Mouse (Mus musculus): ENCODE data around the gene Fam13c. TPM values are rescaled to one million over a fixed set of nuclear protein-coding genes. Genes with fewer than 3 reads are reported as not detected.
"Not testable (repeated sequence)": the region's sequence is repeated elsewhere in the genome, so short reads cannot be mapped to it uniquely, and the experiment has no call there.

The Fam13c gene
- polyA plus RNA-seq, 1 experiment from 2014 or later: 12.8 TPM

DNA sequence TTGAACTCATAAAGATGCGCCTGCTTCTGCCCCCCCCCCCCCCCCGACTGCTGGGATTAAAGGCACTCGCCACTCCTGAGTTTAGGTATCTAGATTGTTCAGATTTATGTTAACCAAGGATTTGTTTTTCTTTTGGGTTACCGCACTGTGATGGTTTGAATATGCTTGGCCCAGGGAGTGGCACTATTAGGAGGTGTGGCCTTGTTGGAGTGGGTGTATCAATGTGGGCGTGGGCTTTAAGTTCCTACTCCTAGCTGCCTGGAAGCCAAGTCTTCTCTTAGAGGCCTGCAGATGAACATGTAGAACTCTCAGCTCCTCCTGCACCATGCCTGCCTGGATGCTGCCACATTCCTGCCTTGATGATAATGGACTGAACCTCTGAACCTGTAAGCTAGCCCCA lies 6.5 kb upstream of the Fam13c start:
- not testable (repeated sequence) for H3K27ac ChIP-seq; ATAC-seq (ENCODE audit: insufficient number of reproducible peaks, insufficient read depth, low FRiP score, low TSS enrichment); H3K36me3 ChIP-seq; H3K9me3 ChIP-seq; H3K9ac ChIP-seq; H3K4me2 ChIP-seq (replicated peaks); H3K4me1 ChIP-seq; H3K27me3 ChIP-seq; H3K4me3 ChIP-seq
- WGBS: 94% methylated on average over 5 of the region's 5 CpGs

DNA sequence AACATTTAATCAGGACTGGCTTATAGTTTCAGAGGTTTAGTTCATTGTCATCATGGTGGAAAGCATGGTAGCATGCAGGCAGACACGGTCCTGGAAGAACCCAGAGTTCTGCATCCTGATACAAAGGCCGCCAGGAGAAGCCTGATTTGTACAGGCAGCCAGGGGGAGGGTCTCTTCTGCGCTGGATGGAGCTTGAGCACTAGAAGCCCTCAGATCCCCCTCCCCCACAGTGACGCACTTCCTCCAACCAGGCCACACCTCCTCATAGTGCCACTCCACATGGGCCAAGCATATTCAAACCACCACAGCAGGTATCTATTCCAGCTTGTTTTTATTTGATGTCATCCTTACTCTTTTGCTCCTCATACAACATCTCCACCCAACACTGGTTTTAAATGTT lies 3.6 kb upstream of the Fam13c start:
- no peak for ATAC-seq (ENCODE audit: insufficient number of reproducible peaks, insufficient read depth, low FRiP score, low TSS enrichment)
- no peaks in the 10 kb centered on the region; the same call in 1 of the 2 replicates for H3K27me3 ChIP-seq

GRCm38 (mm10) chr10:70437289-70437688 lies 3.0 kb upstream of the Fam13c start:
- ATAC-seq (ENCODE audit: insufficient number of reproducible peaks, insufficient read depth, low FRiP score, low TSS enrichment): no peak

More for the DNA sequence above, 3.6 kb upstream of the Fam13c start:
- H3K27ac ChIP-seq: no peak overlapping the region
- no peak overlapping the region for H3K9ac ChIP-seq
- H3K4me3 ChIP-seq: no peak overlapping the region
- H3K9me3 ChIP-seq: no peaks in the 10 kb centered on the region
- 83% methylated on average over 4 of the region's 4 CpGs for WGBS
- H3K4me2 ChIP-seq (replicated peaks): no peak overlapping the region
- H3K36me3 ChIP-seq: no peaks in the 10 kb centered on the region
- H3K4me1 ChIP-seq: peaks cover 6% of the 10 kb centered on the region; the same call in 1 of the 2 replicates

GRCm38 (mm10) chr10:70440639-70441461 lies 569 bp downstream of the Fam13c start:
- peak overlapping the region; percentile 85 for H3K27ac ChIP-seq
- H3K9me3 ChIP-seq: no peaks in the 10 kb centered on the region
- no peaks in the 10 kb centered on the region for H3K36me3 ChIP-seq
- H3K27me3 ChIP-seq: no peaks in the 10 kb centered on the region; the same call in 1 of the 2 replicates
- peak; percentile 85 for ATAC-seq (ENCODE audit: insufficient number of reproducible peaks, insufficient read depth, low FRiP score, low TSS enrichment)
- peak overlapping the region; percentile 67 for H3K4me3 ChIP-seq
- H3K4me1 ChIP-seq: peaks cover 10% of the 10 kb centered on the region; the same call in 1 of the 2 replicates
- under 1% methylated on average over 44 of the region's 44 CpGs for WGBS
- H3K4me2 ChIP-seq (replicated peaks): peak overlapping the region; percentile 83
- peak overlapping the region; percentile 69 for H3K9ac ChIP-seq

More at GRCm38 (mm10) chr10:70437289-70437688, 3.0 kb upstream of the Fam13c start:
- H3K4me1 ChIP-seq: peaks cover 10% of the 10 kb centered on the region; the same call in 1 of the 2 replicates
- no peak overlapping the region for H3K9ac ChIP-seq
- WGBS: 72% methylated on average over 5 of the region's 5 CpGs
- no peaks in the 10 kb centered on the region for H3K36me3 ChIP-seq
- H3K4me3 ChIP-seq: no peak overlapping the region
- no peak overlapping the region for H3K27ac ChIP-seq
- H3K27me3 ChIP-seq: no peaks in the 10 kb centered on the region; the same call in 1 of the 2 replicates
- H3K4me2 ChIP-seq (replicated peaks): no peak overlapping the region
- H3K9me3 ChIP-seq: no peaks in the 10 kb centered on the region

DNA sequence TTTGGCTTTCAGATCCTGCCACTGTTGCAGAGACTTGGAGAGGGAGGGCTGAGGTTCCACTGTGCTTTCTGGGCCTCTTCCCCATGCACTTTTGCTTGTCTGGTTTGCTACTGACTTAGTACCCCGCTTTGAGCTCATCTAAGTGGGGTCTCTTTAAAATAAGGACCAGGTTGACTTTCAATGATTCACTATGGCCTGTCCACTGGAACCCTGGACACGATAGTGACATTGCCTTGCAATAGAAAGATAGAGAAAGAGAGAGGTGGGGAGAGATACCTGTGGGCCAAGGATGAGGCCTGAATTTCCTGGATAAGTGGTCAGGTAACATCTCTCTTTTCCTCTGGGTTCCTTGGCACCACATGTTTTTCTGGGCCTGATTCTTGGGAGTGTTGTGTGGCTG lies 1.9 kb downstream of the Fam13c start:
- Histone ChIP-seq H3K9me3 (no peaks in the 10 kb centered on the region), H3K27me3 (no peaks in the 10 kb centered on the region; the same call in 1 of the 2 replicates), H3K4me1 (peaks cover 10% of the 10 kb centered on the region; the same call in 1 of the 2 replicates), H3K9ac (no peak overlapping the region), H3K36me3 (no peaks in the 10 kb centered on the region), H3K27ac (no peak overlapping the region), H3K4me2 (replicated peaks) (peak overlapping the region; percentile 83), H3K4me3 (no peak overlapping the region)
- no peak for ATAC-seq (ENCODE audit: insufficient number of reproducible peaks, insufficient read depth, low FRiP score, low TSS enrichment)
- 86% methylated on average over 2 of the region's 2 CpGs for WGBS

- whole genome bisulfite sequencing: 77% methylated on average over 5 of the region's 5 CpGs
- no peak for ATAC-seq (ENCODE audit: insufficient number of reproducible peaks, insufficient read depth, low FRiP score, low TSS enrichment)
- H3K27ac ChIP-seq: no peak overlapping the region
- no peak overlapping the region for H3K4me2 ChIP-seq (replicated peaks)
- H3K9ac ChIP-seq: no peak overlapping the region
- H3K9me3 ChIP-seq: no peaks in the 10 kb centered on the region
- peaks cover 10% of the 10 kb centered on the region; the same call in 1 of the 2 replicates for H3K4me1 ChIP-seq
- no peak overlapping the region for H3K4me3 ChIP-seq
- no peaks in the 10 kb centered on the region for H3K36me3 ChIP-seq
- no peaks in the 10 kb centered on the region; the same call in 1 of the 2 replicates for H3K27me3 ChIP-seq
Measured at GRCm38 (mm10) chr10:70442623-70443022, 2.3 kb downstream of the Fam13c start.

DNA sequence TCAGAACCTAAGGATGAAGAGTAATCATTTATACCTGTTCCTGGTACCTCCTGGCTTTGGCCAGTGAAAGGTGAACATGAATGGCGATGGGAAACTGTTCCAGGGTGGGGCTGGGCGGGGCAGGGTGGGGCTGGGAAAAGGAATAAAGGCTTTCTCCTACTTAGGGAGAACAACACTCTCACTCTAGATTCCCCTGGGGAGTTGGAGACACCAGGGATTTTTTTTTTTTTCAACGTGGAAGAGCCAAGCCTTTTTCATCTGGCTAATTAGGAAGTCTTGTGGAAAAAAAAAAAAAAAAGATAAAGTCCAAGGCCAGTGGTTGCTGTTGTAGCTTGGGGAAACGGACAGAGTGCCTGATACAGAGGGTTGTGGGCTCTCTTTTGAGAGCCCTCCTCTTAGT lies 7.5 kb downstream of the Fam13c start:
- Histone ChIP-seq H3K27ac (no peak overlapping the region), H3K9me3 (no peaks in the 10 kb centered on the region), H3K36me3 (peaks cover 3% of the 10 kb centered on the region), H3K27me3 (no peaks in the 10 kb centered on the region), H3K4me2 (replicated peaks) (no peak overlapping the region), H3K4me3 (no peak overlapping the region), H3K9ac (no peak overlapping the region), H3K4me1 (no peaks in the 10 kb centered on the region)
- WGBS: 74% methylated on average over 4 of the region's 4 CpGs
- ATAC-seq (ENCODE audit: insufficient number of reproducible peaks, insufficient read depth, low FRiP score, low TSS enrichment): no peak

GRCm38 (mm10) chr10:70449206-70449605 lies 8.9 kb downstream of the Fam13c start:
- no peak for ATAC-seq (ENCODE audit: insufficient number of reproducible peaks, insufficient read depth, low FRiP score, low TSS enrichment)
- H3K36me3 ChIP-seq: peaks cover 3% of the 10 kb centered on the region
- peak overlapping the region; percentile 7; the same call in 1 of the 2 replicates for H3K4me2 ChIP-seq (replicated peaks)
- no peaks in the 10 kb centered on the region for H3K27me3 ChIP-seq
- H3K4me3 ChIP-seq: no peak overlapping the region
- H3K27ac ChIP-seq: no peak overlapping the region
- no peaks in the 10 kb centered on the region for H3K9me3 ChIP-seq
- 41% methylated on average over 8 of the region's 8 CpGs for WGBS
- H3K9ac ChIP-seq: no peak overlapping the region
- no peaks in the 10 kb centered on the region for H3K4me1 ChIP-seq

- WGBS: 89% methylated on average over 8 of the region's 8 CpGs
- H3K27me3 ChIP-seq: no peaks in the 10 kb centered on the region
- ATAC-seq (ENCODE audit: insufficient number of reproducible peaks, insufficient read depth, low FRiP score, low TSS enrichment): no peak
- no peaks in the 10 kb centered on the region for H3K4me1 ChIP-seq
- no peak overlapping the region for H3K9ac ChIP-seq
- no peaks in the 10 kb centered on the region for H3K9me3 ChIP-seq
- H3K36me3 ChIP-seq: peaks cover 10% of the 10 kb centered on the region
- H3K4me3 ChIP-seq: no peak overlapping the region
- H3K27ac ChIP-seq: no peak overlapping the region
- H3K4me2 ChIP-seq (replicated peaks): no peak overlapping the region
Measured at GRCm38 (mm10) chr10:70455886-70456305, 15.6 kb downstream of the Fam13c start.

GRCm38 (mm10) chr10:70458574-70459263 lies 18.4 kb downstream of the Fam13c start:
- WGBS: 56% methylated on average over 11 of the region's 11 CpGs
- no peak for ATAC-seq (ENCODE audit: insufficient number of reproducible peaks, insufficient read depth, low FRiP score, low TSS enrichment)

DNA sequence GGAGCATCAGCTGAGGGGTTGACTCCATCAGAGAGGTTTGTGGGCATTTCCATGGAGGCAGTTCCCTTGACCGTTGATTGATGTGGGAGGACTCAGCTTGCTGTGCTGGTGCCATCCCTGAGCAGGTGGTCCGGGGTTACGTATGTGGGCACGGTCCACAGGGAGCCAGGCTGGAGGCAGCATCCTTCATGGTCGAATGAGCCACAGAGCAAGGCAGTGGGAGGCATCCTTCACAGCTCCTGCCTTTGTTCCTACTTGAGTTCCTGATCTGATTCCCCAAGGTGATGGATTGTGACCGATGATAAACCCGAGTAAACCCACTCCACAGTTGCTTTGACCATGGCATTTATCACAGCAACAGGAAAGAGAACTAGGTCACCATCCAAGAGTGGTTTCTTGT lies 25.4 kb downstream of the Fam13c start:
- Histone ChIP-seq H3K36me3 (no peaks in the 10 kb centered on the region; the same call in 1 of the 2 replicates), H3K9me3 (no peaks in the 10 kb centered on the region), H3K9ac (no peak overlapping the region), H3K27ac (no peak overlapping the region), H3K4me1 (no peaks in the 10 kb centered on the region), H3K4me3 (no peak overlapping the region), H3K27me3 (no peaks in the 10 kb centered on the region), H3K4me2 (replicated peaks) (no peak overlapping the region)
- ATAC-seq (ENCODE audit: insufficient number of reproducible peaks, insufficient read depth, low FRiP score, low TSS enrichment): no peak
- WGBS: 81% methylated on average over 7 of the region's 7 CpGs

More at GRCm38 (mm10) chr10:70458574-70459263, 18.4 kb downstream of the Fam13c start:
- Histone ChIP-seq H3K4me1 (no peaks in the 10 kb centered on the region), H3K27me3 (no peaks in the 10 kb centered on the region), H3K9ac (no peak overlapping the region), H3K4me2 (replicated peaks) (no peak overlapping the region), H3K27ac (no peak overlapping the region), H3K9me3 (no peaks in the 10 kb centered on the region), H3K36me3 (peaks cover 6% of the 10 kb centered on the region), H3K4me3 (no peak overlapping the region)
